Mouse (Mus musculus) heart, adult 2 months (tissue): Measurements from ENCODE around the gene Tnnc2. TPM values are rescaled to one million over a fixed set of nuclear protein-coding genes. Genes with fewer than 3 reads are reported as not detected.

Experiments used
- DNase-seq, 2 experiments: peaks; one replicate each; pipeline ENCODE4 v3.0.0; 2021
- H3K27ac ChIP-seq: fragments of 200-600 bp; 2 replicates; pipeline ENCODE4 v1.8.1; 2022
- H3K27me3 ChIP-seq: fragments of 200-500 bp; 2 replicates; pipeline ENCODE4 v1.6.1; 2012; ENCODE audit warnings: mild to moderate bottlenecking, low read length, inconsistent platforms, mixed read lengths; ENCODE audit not compliant: control insufficient read depth, insufficient read depth
- H3K36me3 ChIP-seq: fragments of 200-500 bp; 2 replicates; pipeline ENCODE4 v1.6.1; 2012; ENCODE audit warnings: low read length, inconsistent platforms; ENCODE audit not compliant: control insufficient read depth, insufficient read depth
- H3K4me1 ChIP-seq: fragments of 200-500 bp; 2 replicates; pipeline ENCODE4 v1.6.1; 2011; ENCODE audit warnings: low read length; ENCODE audit not compliant: control insufficient read depth, insufficient read depth
- H3K4me3 ChIP-seq: fragments of 200-600 bp; 2 replicates; pipeline ENCODE4 v1.8.1; 2022
- H3K79me2 ChIP-seq: fragments of 200-500 bp; replicated peaks from 2 replicates; pipeline ENCODE4 v1.6.1; 2012; ENCODE audit warnings: mild to moderate bottlenecking, inconsistent platforms, low read length, moderate library complexity, mixed read lengths; ENCODE audit not compliant: control insufficient read depth, insufficient read depth
- H3K9ac ChIP-seq: fragments of 200-500 bp; 2 replicates; pipeline ENCODE4 v1.6.1; 2012; ENCODE audit warnings: low read depth, mild to moderate bottlenecking, control low read depth, inconsistent platforms, low read length, mixed read lengths
- CTCF ChIP-seq: fragments of 200-600 bp; IDR thresholded peaks from 2 replicates; pipeline ENCODE4 v1.8.1; 2022; ENCODE audit warnings: antibody characterized with exemption, mild to moderate bottlenecking, moderate library complexity
- EP300 ChIP-seq: fragments of 200-500 bp; IDR thresholded peaks from 2 replicates; pipeline ENCODE4 v1.6.1; 2011; ENCODE audit warnings: low read depth, low read length, control low read depth; ENCODE audit not compliant: insufficient read depth
- POLR2A ChIP-seq: fragments of 200-500 bp; IDR thresholded peaks from 2 replicates; pipeline ENCODE4 v1.6.1; 2011; ENCODE audit warnings: mild to moderate bottlenecking, low read depth, low read length, control low read depth; ENCODE audit not compliant: insufficient read depth
- WGBS: fragments of 180-500 bp; shearing (Covaris S2); methylation state at CpG from one replicate; pipeline ENCODE4 v1.1.7; 2018; 5-methylcytosine and 5-hydroxymethylcytosine counted together
- intact Hi-C: fragments of 180-260 bp; cut with DNase I; formaldehyde crosslinking; loops from one replicate; pipeline ENCODE4 v1.15.1; 2025
- polyA plus RNA-seq: library from polyadenylated mRNA; depleted of rRNA; stranded (reverse); fragments of >200 nt; gene quantifications from 2 replicates; pipeline ENCODE4 v1.2.3, GENCODE M21; 2012
- total RNA-seq, 2 experiments: library from RNA; stranded (reverse); gene quantifications; 2 replicates each; pipeline ENCODE4 v1.2.3; 2021

Gene Tnnc2
- total and polyA plus RNA-seq, 3 experiments = 0.50 TPM; not detected in 2

DNA sequence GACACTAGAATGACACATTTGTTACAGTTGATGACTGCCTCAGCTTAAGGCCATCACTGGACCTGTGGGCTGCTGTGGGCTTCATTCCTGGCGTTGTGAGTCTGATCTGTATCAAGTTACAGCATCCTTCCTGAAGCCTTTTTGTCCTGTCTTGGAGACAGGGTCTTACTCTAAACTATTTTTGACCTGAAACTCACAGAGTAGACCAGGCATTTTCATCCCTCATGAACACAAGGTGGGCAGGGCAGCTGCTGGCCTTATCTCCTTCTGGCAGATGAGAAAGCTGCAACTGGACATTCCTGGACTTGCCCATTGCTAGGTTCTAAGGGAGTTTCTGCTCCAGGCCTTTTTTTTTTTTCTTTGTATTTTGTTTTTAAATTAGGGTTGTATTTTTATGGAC, 21.1 kb downstream of the Tnnc2 start:
- no peak overlapping the region for H3K4me3 ChIP-seq
- DNase-seq = no peak
- intact Hi-C loops = no loop called here
- no peaks in the 10 kb centered on the region for H3K27me3 ChIP-seq
- H3K27ac ChIP-seq = no peak overlapping the region
- TF ChIP-seq EP300 (no peak), POLR2A (no peak), CTCF (no peak)
- no peaks in the 10 kb centered on the region for H3K79me2 ChIP-seq
- H3K36me3 ChIP-seq = peaks cover 17% of the 10 kb centered on the region
- H3K4me1 ChIP-seq = peaks cover 1% of the 10 kb centered on the region; the same call in 1 of the 2 replicates
- 63% methylated on average over 1 of the region's 1 CpGs for WGBS
- no peak overlapping the region for H3K9ac ChIP-seq

DNA sequence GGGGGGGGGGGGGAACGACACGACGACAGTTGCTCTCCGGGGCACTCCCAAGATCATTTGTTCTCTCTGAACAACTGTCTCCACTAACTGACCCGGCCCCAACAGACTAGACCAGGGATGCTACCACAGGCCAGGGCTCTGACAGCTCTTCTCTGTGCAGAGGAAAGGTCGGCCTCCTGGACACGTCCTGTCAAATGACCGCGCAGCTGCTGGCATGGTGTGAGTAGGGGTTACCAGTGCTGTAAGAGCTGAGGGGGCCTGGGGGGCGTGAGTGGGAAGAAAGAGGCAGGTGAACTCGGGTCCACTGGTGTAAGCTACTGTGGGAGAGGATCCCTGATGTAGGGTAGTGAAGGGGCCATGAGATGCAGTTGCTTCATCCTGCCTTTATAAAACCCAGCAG, 21.9 kb downstream of the Tnnc2 start:
- H3K9ac ChIP-seq = no peak overlapping the region
- TF ChIP-seq POLR2A (no peak), EP300 (no peak)
- H3K4me3 ChIP-seq = no peak overlapping the region
- intact Hi-C loops = no loop called here
- peaks cover 1% of the 10 kb centered on the region; the same call in 1 of the 2 replicates for H3K4me1 ChIP-seq
- H3K27me3 ChIP-seq = no peaks in the 10 kb centered on the region
- WGBS = 86% methylated on average over 10 of the region's 11 CpGs
- H3K27ac ChIP-seq = no peak overlapping the region
- H3K79me2 ChIP-seq = no peaks in the 10 kb centered on the region
- peaks cover 17% of the 10 kb centered on the region for H3K36me3 ChIP-seq
- no peak for DNase-seq

DNA sequence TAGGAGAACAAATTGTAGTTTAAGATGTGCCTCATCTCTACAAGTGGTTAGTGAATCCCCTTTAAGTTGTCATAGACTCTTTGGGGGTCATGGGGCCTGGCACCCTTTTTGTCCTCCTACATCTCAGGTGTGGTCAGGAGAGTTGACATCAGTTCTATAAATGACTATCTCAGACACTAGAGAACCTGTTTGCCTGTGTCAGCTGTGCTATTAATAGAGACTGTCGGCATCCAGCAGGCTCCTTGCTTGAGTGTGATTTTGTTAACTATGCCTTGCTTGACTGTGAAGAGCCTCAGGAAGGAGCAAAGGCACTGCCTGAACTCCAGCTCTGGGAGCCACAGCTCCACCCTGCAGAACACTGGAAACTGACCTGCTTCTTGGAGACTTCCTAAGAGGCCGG, 25.0 kb downstream of the Tnnc2 start:
- Histone ChIP-seq H3K27me3 (no peaks in the 10 kb centered on the region), H3K79me2 (peaks cover 2% of the 10 kb centered on the region; the same call in 1 of the 2 replicates), H3K4me3 (no peak overlapping the region), H3K4me1 (peaks cover 1% of the 10 kb centered on the region; the same call in 1 of the 2 replicates), H3K9ac (peak overlapping the region; percentile 6; the same call in 1 of the 2 replicates), H3K36me3 (peaks cover 15% of the 10 kb centered on the region), H3K27ac (peak overlapping the region; percentile 91)
- 47% methylated on average over 2 of the region's 2 CpGs for WGBS
- peak in 1 of 2 experiments; percentile 55 for DNase-seq
- intact Hi-C loops = no loop called here
- no peak for TF ChIP-seq EP300
- TF ChIP-seq POLR2A = peak; percentile 40; the same call in 1 of the 2 replicates
- no peak for TF ChIP-seq CTCF

DNA sequence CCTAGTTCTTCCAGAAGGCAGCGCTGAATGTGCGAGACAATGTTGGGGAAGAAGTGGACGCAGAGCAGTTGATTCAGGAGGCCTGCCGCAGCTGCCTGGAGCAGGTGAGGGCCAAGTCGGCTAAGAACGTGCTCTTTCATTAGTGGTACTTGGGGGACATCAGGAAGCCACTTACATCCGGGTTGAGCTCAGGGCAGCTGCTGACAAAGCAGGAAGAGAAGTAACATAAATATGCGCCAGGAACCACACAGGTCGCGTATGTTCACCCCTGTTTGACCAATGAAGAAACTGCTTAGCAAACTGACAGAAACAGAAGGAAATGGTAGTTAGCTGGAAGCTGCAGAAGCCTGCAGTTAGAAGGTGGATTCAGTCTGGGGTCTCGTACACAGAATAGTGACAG, 25.7 kb downstream of the Tnnc2 start:
- H3K79me2 ChIP-seq = peaks cover 2% of the 10 kb centered on the region; the same call in 1 of the 2 replicates
- no peak for DNase-seq
- peak overlapping the region; percentile 91 for H3K27ac ChIP-seq
- peaks cover 15% of the 10 kb centered on the region for H3K36me3 ChIP-seq
- H3K27me3 ChIP-seq = no peaks in the 10 kb centered on the region
- no peak for TF ChIP-seq CTCF
- TF ChIP-seq POLR2A = no peak
- no peak for TF ChIP-seq EP300
- H3K9ac ChIP-seq = no peak overlapping the region
- peaks cover 1% of the 10 kb centered on the region; the same call in 1 of the 2 replicates for H3K4me1 ChIP-seq
- no peak overlapping the region for H3K4me3 ChIP-seq
- 52% methylated on average over 11 of the region's 11 CpGs for WGBS
- intact Hi-C loops = no loop called here

DNA sequence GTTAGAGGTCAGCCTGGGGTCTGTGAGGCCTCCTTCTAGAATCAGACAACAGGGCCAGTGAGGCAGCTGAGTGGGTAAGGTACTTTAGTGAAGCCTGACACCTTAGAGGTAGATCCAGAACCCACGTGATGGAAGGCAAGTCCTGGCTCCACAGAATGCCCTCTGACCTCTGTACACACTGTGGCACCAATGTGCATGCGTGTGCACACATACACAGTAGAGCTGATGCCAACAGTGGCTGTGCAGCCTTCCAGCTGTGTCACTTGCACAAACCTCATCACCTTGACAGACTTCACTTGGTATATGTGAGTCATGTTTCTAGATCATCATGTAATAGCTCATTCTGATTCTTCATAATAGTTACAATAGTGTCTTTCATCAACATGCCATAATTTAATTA, 27.3 kb downstream of the Tnnc2 start:
- H3K36me3 ChIP-seq = peaks cover 15% of the 10 kb centered on the region
- H3K4me1 ChIP-seq = peaks cover 1% of the 10 kb centered on the region; the same call in 1 of the 2 replicates
- no peaks in the 10 kb centered on the region for H3K27me3 ChIP-seq
- no peak overlapping the region for H3K9ac ChIP-seq
- H3K4me3 ChIP-seq = no peak overlapping the region
- no peak overlapping the region for H3K27ac ChIP-seq
- 87% methylated on average over 2 of the region's 2 CpGs for WGBS
- DNase-seq = no peak
- intact Hi-C loops = no loop called here
- peaks cover 2% of the 10 kb centered on the region; the same call in 1 of the 2 replicates for H3K79me2 ChIP-seq
- TF ChIP-seq CTCF = no peak
- no peak for TF ChIP-seq EP300
- no peak for TF ChIP-seq POLR2A

DNA sequence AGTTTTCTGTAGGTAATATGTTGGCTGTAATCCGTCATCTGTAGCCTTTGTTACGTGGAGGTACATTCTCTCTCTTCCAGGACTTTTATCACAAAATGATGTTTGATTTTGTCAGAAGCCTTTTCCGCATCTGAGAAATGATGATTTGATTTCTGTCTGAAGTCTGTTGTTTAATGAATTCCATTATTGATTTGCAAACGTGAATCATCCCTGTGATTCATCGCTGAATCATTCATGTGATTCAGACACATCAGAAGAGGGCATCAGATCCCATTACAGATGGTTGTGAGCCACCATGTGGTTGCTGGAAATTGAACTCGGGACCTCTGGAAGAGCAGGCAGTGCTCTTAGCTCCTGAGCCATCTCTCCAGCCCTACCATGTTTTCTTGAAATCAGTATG, 30.8 kb downstream of the Tnnc2 start:
- H3K79me2 ChIP-seq = peaks cover 6% of the 10 kb centered on the region
- no peaks in the 10 kb centered on the region for H3K27me3 ChIP-seq
- H3K36me3 ChIP-seq = peaks cover under 1% of the 10 kb centered on the region; the same call in 1 of the 2 replicates
- no peak overlapping the region for H3K9ac ChIP-seq
- DNase-seq = no peak
- no peak for TF ChIP-seq CTCF
- peaks cover 5% of the 10 kb centered on the region for H3K4me1 ChIP-seq
- no peak overlapping the region for H3K4me3 ChIP-seq
- no peak overlapping the region for H3K27ac ChIP-seq
- 84% methylated on average over 6 of the region's 6 CpGs for WGBS
- intact Hi-C loops = loop anchor here (5.0 kb wide), 1 partner anchor 38 kb away; the partner anchor contains the start of gene Snx21
